Mouse (Mus musculus) ovary, adult 18-20 months (tissue): ENCODE results near the gene Sh3bgr.
A peak's percentile ranks its signal among the peaks of the same experiment; 100 is the strongest.

ENCODE experiments used
- DNase-seq: peaks from one replicate; pipeline ENCODE4 v3.0.0; 2022; ENCODE audit warnings: low spot score, mixed read lengths

Gene Sh3bgr

DNA sequence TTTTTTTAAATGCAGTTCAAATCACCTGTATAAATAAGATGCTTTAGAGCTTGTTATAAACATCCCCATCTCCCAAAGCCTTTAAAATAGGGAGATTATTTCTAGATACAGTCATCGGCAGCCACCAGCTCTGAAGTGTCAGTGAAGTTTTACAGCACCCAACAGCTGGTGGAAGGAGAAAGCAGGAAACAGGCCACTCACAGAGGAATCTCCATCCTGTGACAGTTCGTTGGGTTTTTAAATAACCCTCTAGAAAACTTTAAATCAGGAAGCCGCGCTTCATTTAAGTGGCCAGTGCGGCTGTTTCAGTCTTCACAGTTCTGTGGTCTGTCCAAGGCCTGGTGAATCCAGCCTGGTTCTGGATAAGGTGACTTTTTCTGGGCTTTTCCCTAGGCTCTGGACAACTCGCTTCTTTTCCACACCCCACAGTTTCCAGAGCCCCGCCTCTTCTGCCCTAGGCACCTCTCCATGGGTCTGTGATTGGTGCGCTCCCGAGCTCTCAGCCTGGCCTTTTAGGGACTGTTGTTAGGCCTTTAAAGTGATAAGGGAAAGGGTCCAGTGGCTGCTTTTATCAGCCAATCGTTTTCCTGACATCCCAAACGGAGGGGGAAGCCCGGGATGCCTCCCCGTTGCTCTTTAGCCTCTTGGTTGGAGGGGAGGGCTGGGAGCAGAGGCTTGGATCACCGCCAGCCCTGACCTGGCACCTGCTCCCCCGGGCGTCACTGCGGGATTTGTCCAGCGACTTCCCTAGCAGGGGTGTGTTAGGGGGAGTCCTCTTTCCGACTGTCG lies at the start of gene Sh3bgr:
TSS of gene Sh3bgr (plus strand) at position 538 of the 789 bp plus-strand sequence.
- peak; percentile 80 for DNase-seq

DNA sequence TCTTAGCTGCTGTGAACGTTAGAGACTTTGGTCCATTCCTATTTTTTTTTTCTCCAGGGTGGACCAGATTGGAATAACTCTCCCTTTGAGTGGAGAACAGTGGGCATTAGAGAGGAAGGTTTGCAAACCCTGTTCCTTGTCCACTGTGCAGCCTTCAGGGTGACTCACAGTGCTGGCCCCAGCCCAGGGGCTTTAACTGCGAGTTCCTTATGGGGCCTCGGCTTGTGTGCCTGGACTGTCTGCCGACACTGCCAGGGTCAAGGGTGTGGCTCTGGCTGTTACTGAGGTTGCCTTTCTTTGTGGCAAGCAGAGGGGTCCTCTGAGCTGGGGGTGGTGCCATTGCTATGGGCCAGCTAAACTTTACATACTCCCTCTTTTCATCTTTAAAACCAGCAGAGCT lies 49.3 kb upstream of the Sh3bgr start:
- DNase-seq: peak; percentile 39

DNA sequence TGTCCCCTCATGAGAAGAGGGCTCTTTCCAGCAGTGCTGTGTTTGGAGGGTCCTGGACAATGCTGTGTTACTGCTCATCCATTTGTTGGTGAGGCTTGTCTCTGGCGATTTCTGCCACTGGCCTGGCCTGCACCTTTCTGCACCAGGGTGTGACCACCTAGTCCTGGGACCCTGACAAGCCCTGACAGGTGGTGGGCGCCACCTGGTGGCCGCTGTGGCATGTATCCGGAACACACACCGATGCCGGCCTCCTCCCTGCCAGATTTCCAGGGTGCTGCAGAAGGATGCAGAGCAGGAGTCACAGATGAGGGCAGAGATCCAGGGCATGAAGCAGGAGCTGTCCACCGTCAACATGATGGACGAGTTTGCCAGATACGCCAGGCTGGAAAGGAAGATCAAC lies 48.7 kb upstream of the Sh3bgr start:
- DNase-seq: peak; percentile 39

DNA sequence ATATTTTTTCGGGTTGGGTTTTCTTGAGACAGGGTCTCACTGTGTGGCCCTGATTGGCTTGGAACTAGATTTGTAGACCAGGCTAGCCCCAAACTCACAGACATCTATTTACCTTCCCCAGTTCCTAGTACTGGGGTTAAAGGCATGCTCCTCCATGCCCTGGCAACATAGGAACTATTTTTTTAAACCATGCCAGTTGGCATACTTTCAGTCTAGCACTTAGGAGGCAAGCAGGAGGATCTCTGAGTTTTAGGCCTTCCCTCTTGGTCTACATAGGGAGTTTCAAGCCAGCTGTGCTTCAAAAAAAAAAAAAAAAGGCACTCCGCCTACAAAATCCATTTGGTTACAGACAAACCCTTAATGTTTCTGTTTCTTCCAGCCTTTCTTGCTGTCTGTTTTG lies 45.8 kb upstream of the Sh3bgr start:
- no peak for DNase-seq

DNA sequence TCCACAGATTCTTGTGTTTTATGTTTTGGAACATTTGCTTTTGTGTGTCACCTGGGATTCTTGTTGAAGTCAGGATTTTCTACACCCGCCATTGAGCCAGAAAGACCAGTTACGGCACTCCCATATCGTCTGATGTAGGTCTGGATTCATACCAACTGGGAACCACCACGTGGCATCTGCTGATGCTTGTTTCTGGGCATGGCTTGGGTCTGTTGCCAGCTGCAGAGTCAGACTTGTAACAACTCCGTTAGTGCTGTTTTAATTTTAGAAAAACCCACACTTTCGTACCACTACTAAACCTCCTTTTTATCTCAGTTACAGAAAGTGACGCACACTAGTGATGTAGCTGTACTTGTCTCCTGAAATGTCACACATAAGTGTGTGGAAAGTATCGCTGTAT lies 44.2 kb upstream of the Sh3bgr start:
- DNase-seq: no peak

DNA sequence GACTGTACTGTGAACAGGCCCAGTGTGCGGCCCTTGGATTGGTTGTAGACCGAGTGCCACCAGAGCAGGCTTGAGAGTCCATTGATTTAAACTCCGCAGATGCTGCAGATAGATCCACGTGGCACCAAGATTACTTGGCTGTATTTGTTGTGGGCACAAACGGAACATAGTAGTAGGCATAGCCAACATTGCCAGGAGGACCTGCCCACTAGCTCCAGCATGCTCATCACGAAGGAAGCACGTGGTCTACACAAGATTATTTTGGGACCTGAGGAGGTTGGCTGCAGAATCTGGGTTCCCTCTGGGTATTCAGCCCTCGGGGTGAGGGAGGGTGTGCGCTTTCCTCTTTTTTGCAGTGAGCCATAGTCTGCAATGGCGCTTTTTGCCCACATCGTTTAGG lies 43.1 kb upstream of the Sh3bgr start:
- DNase-seq: no peak

DNA sequence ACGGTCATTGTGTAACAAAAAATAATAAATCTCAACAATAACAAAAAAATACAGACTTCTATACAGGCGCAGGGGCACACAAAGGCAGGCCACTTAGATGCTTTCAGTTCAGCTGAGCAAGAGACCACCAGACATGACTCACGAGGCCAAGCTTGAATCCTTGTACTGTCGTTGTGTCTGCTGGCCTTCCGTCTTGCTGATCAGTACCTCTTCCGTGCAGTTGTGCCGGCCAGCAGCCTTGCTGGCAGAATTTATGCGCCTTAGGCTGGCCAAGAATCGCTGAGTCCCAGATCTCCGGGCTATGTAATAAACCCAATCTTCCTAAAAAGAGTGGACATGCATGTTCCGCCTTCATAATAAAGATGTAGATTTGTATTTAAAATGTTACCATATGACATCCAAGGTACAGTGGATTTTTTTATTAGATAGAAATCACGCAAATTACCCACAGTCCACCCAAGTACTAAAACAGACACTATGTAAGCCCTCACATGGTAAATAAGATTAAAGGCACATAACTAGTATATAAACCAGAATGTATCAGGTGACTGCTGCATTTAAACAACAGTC lies 41.7 kb upstream of the Sh3bgr start:
- DNase-seq: no peak

DNA sequence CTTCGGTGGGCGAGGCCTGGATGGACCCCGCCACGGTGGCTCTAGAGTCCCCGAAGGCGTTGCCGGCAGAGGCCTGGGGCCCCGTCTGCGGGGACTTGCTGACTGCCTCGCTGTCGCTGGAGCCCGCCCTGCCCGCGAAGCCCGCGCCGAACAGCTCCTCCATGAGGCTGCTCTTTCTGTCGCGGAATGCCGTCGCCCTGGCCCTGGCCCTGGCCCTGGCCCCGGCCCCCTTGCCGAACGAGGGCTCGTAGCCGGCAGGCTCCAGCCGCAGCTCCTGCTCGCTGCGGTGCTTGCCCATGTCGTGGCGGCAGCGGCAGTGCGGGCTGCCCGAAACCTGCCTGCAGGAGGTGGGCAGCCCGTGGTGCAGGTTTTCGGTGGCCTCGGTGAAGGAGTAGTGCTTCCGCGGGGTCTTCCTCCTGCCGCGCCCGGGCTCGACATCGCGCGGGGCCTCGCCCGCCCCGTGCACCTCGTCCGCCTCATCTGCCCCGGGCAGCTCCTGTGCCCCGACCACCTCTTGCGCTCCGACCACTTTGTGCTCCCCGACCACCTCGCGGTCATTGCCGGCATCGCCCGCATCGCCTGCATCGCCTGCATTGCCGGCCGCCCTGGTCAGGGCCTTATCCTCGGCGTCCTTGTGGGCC lies 41.0 kb upstream of the Sh3bgr start:
- peak; percentile 30 for DNase-seq

DNA sequence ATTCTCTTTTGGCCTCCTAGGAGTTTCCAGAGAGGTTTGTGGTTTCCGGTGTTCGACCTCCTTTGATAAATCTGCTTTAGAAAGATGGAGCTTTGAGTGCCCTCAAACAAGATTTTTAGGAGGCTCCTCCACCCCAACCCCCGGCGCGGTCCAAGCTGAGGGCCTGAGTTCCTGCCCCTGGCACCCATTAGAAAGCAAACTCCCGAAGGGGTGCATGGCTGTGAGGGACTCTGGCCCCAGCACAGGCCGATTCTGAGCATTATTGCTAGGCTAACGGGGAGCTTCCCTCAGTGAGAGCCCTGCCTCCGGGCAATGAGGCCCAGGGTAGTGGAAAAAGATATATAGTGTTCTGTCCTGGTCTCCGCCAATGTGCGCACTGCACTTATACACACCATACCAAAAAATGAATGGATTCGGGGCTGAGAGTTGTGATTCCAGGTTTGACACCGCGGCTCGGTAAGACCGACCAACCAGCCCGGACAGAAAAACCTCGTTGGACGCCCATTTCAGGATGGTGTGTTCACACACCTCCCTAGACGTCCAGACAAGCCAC lies 40.4 kb upstream of the Sh3bgr start:
- DNase-seq: no peak

DNA sequence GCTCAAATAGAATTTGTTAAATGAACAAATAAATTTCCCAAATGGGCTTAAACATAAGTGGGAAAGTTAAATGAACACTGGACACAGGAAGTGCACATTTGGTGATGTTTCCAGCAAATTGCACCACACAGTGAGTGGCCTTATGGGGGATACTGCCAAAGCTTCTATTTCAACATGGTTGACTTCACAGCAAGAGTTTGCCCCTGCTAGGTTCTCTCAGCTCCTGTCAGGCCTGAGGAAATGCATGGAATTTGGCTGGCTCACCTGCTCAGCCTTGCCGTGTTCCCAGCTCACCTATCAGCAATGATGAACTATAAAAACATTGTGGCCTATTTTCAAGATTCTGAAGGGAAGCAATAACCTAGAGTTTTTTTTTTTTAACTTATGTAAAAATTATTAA lies 39.3 kb upstream of the Sh3bgr start:
- no peak for DNase-seq

DNA sequence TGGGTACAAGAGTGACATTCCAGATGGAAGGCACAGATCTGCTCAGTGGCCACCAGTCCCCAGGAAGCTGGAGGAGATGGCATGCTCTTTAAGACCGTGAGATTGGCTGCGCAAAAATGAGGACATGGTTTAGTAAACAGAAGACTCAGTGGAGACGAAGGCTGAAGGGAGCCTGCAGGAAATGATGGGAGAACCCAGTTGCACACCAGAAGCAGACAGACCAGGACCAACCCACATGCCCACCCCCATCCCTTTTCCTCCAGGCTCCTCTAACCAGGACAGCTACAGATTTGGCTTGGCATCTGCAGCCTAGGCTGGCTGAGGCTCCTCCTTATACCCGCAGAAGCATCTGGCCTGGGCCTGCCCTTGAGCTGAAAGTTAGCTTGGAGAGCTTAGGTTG lies 38.9 kb upstream of the Sh3bgr start:
- no peak for DNase-seq

DNA sequence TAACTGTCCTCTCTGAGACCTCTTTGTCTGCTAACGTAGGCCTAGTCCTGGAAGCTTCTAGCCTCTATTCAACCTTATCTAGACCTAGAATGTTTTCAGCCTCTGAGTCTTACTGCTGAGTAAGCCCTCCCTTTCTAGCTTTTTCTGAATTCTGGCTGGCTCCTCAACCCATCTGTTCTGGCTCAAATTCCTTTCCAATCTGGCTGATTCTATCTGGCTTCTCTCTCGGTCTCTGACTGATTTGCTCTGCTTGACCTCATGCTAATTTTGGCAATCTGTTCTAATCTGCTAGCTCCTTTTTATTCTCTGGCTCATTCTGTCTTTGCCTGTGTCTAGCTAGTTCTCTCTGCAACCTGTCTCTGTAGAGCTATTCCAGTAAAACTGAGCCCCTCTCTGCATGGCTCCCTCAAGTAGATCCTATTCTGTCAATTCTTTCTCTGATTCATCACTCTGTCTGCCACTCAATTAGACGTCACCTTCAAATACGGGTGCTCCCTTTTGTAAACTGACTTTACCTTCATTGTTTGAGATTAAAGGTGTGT lies 34.5 kb upstream of the Sh3bgr start:
- no peak for DNase-seq

DNA sequence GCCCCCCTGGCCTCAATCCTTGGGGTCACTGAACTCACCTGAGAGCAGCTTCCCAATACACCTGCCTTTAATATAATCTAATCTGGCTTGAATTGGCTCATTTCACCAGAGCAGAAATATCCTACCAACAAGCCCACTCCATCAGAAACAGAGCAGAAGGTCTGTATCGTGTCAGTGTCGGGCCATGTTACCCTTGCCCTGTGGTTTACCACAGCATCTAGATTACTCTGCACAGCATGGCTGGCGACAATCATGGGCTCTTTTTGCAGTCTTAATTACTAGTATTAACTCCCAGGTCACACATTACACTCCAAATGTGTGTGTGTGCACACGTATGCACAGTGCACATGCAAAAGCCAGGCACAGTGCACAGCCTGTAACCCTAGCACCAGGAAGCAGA lies 31.4 kb upstream of the Sh3bgr start:
- DNase-seq: no peak

DNA sequence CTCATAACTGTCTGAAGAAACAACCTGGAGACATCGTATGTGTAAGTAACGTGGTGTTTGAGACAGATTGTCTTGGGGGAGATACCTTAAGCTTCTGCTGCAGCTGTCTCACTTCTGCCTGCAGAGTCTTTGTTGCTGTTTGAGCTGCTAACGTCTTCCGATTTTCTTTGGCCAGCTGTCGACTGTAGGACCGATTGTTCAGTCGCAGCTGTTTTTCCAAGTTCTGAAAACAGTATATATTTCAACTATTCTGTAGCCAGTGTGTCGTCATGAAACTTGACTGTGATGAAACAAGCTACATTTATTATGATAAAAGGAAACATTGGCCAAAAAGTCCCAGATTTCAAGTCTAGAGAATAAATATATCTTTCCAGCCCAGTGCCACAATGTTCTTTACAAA lies 26.6 kb upstream of the Sh3bgr start:
- no peak for DNase-seq

DNA sequence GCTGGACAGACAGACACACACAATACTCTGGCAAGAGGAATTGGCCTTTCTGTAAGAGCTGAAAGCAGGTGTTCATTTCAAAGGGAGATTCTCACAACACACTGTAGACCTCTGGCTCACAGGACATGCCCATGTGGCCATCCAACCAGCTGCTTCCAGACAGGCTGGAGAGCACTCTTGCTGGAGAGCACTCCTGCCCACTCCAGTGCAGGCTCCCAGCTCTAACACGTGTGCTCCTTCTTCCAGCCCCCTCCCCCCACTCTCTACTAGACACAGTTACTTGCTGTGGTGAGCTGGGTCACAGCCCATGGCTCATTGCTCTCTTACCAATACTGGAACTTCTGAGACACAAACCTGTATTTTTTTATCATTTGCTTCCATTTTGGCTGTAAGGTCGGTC lies 24.9 kb upstream of the Sh3bgr start:
- DNase-seq: no peak

DNA sequence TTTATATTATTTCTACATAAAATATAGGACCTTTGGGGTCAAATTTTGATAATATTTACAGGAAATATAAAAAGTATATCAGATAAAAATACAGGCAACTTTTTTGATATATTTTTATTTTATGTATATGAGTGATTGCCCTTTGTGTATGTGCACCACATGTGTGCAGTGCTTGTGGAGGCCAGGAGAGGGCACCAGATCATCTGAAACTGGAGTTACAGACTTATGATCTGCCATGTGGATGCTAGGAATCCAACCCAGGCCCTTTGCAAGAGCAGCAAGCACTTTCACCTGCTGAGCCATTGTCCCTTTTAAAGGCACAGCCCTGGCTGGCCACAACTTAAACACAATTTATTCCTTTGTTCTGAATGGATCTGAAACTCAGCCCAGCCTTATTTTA lies 21.1 kb upstream of the Sh3bgr start:
- no peak for DNase-seq

DNA sequence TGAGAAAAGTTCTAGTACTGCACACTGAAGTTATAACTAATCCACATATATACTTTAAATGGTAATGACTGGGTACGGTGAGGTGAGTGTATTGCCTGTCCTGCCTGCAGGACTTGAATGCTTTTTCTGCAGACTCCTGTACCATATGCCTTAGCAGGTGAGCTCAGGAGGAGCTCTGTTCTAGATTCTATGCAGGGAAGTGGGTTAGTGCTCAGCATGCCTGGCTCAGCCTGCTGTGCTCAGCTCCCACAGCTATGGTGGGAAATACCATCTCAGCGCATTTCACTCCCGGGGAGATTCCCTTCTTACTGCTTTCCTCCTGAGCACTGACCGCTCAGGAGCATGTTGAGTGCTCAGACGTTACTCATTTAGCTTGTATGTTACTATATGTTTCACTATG lies 12.6 kb upstream of the Sh3bgr start:
- no peak for DNase-seq

DNA sequence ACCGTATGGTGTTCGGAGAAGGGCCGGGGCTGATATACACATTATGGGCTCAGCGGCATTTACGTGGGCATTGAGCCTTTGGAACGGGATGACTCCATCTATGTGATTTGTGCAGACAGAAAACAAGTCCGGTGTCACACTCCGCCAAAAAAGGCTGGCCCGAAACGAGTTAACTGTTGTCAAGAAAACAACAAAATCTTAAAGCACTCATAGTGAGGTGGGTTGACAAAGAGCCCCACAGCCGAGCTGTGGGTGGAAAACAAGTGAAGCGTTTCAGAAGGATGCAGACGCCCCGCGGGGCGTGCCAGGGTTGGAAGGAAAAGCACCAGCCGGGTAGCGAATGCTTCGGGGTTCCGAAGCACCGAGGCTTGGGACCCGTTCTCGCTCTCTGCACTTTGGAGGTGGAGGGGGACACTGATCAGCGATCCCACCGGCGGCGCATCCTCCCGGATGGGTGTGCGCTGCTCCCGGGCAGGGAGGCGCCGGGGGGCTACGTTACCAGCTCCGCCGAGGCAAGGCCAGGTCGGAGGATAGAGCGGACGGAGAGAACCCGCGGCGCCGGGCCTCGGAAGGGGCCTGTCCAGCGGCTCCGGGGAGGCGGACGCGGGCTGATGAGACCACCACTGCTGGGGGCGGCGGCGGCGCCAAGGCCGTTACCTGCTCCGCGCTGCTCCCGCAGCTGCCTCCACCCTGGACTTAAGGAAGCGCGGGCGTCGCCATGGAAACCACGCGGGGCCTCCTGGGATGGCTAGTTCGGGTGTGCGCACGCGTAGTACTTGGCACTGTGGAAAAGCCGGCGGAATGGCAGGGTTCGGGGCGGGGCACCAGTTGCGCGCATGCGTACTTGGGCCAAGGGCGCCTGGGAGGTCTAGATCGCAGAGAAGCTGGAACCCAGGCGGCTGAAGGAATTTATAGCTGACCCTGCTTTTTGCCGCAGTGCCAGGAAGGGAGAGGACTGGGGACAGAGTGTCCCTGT lies 8.4 kb upstream of the Sh3bgr start, which contains the start of gene Lca5l:
TSS of gene Lca5l (minus strand) at position 741 of the 976 bp plus-strand sequence.
- DNase-seq: peak; percentile 98

DNA sequence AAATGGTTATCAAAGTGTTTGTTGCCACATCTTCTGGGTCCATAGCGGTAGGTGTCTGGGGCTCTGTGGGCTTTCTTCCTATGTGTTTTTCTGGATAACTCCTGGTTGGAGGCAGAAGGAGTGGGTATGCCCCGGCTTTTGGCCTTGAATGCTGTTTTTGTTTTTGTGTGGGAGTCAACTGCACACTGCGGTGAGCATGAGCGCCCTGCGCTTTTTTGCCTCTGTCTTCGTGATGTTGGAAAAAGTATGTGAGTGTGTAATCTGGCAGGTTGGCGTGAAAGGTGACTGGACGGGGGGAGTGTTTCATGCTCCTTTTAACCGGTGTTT lies 415 bp downstream of the Sh3bgr start:
- DNase-seq: peak; percentile 50

DNA sequence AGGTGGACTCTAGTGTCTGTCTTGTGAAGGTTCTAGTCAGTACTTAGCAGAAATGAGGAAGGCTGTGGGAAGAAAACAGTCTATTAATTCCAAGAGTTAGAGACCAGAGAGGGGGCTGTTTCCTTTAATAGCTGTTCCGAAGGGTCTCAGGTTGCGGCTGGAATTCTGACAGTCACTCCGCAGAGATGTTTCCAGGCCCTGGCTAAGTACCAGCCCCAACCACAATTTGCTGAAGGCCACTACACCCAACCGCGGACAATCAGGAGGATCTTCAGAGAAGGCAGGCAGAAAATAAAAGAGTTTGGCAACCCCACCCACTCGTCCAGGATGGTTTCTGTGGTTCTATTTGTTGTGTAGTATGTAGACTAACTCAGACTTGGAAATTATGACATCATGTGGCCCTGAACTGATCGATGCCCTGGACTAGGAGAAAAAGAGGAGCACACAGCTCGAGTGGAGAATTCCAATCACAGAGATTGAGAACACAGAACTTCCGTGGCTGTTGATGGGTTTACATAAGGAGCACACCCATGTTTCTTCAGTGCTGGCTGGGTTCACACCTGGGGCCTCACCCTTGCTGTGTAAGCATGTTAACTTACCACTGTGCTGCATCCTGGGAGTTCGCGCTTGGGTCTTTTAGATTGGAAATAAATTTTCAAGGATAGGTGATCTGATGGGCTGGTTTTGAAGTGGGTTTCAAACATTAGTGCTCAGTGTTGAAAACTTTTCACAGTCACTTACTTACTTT lies 1.4 kb downstream of the Sh3bgr start:
- DNase-seq: no peak

DNA sequence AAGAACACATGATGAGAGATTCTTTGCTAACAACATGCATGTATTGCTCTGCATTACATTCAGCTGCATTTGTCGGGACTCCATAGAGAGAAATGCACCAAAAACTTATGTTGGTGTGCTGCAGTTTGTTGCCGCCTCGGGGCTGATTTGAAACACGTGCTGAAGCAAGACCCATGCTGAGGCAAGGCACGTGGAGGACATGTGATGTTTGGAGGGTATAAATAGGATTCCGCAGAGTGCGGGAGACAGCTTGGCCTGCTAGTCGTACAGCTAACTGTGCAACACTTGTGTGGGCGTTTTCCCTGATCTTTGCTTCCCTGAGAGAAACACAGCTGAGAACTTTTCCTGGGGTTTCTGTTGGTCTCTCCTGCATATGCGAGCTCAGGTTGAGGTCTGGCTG lies 9.5 kb downstream of the Sh3bgr start:
- no peak for DNase-seq
